Mouse (Mus musculus): Measurements from ENCODE around the gene Col3a1.

DNA sequence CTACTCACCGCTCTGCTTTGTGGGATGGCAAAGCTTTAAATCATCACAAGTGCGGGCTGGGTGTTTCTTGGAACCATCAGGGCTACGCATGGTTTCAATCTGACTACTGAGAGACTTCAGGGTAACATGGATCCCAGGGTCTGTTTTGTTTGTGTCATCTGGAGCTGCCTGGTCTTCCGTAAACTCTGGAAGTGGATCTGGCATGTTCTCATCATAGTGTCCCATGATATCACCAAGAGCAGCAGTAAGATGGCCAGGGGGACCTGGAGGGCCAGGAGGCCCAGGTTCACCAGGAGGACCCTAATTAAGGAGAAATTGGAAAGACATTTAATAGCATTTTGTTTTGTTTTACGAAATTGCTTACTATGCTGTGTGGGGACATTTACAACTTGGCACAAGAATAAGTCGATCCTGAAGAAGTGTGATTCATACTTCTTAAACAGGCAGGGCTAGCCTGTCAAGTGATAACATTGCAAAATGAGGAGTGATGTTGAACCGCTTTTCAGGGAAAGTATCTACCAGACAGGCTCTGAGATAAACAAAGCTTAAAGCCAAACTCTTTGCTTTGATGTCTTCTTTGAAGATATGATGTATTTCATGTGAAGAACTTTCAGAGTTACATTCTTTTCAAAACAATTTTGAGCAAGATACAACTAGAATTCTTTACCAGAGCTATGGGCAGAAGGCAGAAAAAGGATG is 68.8 kb downstream of the Col3a1 start:
- TF ChIP-seq E2F4 (IDR thresholded peaks at IDR 0.05; ENCODE audit: insufficient replicate concordance, low read depth, low read length): no peak
- TF ChIP-seq EP300 (IDR thresholded peaks at IDR 0.05; ENCODE audit: low read length): no peak

All from CH12.LX (cell line).